Mouse (Mus musculus): ENCODE data around the gene Atp12a.

GRCm38 (mm10) chr14:56365292-56365691 lies 424 bp downstream of the Atp12a start:
- TF ChIP-seq CTCF (IDR thresholded peaks at IDR 0.05; ENCODE audit: low read depth, low read length) (no peak), POLR2A (IDR thresholded peaks at IDR 0.05; ENCODE audit: borderline replicate concordance, low read depth, low read length) (no peak)

Measured in bone marrow macrophage, adult 2 months (primary cell).